Mouse (Mus musculus) cerebellum, postnatal 4 days (tissue): ENCODE results near the gene Dnah10.
"Not testable (repeated sequence)": the region's sequence is repeated elsewhere in the genome, so short reads cannot be mapped to it uniquely, and the experiment has no call there.

Experiments
- DNase-seq, 2 experiments: peaks; one replicate each; pipeline ENCODE4 v3.0.0; 2022; ENCODE audit warnings: low spot score in 2 of 2, mixed read lengths in 1 of 2

The Dnah10 gene

GRCm38 (mm10) chr5:124724997-124725396 is at the start of gene Dnah10:
Gene Dnah10 (plus strand): TSS chr5:124725085.
- peak; percentile 39 to 47 for DNase-seq

DNA sequence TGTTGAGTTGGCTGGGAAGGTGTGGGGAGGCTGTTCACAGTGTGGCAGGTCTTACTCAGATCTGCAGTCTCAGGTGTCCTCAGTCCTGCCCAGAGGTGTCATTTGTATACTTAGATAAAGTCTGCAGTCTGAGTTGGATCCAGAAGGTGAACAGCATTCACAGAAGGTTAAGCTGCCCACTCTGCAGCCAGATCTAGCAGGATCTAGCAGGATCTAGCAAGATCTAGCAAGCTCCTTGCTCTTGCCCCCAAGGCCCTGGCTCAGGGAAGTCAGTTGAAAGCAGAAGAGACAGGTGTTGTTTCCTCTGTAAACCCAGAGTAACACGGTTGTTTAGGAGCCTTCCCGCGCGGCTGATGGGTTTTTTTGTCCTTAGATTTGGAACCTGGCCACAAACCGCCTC is 11.1 kb upstream of the Dnah10 start:
- no peak for DNase-seq

DNA sequence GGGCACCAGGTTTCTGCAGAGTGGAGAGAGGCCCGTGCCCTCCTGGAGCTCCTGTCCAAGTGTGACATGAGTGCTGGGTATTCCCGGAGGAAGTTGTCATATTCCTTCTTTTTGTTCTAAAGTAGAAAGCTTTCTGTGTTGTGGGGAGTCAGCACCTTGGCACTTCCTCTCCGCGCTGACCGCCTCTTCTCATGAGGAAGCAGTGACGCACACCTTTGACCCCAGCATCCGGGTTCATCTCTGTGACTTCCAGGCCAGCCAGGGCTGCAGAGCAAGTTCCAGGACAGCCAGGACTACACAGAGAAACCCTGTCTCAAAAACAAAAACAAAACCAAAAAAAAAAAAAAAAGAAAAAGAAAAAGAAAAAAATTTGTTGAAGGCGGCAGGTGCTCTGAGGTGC is 9.8 kb upstream of the Dnah10 start:
- DNase-seq, result no peak

GRCm38 (mm10) chr5:124717969-124718368 is 6.9 kb upstream of the Dnah10 start:
- DNase-seq, result no peak

GRCm38 (mm10) chr5:124718396-124718795 is 6.5 kb upstream of the Dnah10 start:
- DNase-seq, result no peak

DNA sequence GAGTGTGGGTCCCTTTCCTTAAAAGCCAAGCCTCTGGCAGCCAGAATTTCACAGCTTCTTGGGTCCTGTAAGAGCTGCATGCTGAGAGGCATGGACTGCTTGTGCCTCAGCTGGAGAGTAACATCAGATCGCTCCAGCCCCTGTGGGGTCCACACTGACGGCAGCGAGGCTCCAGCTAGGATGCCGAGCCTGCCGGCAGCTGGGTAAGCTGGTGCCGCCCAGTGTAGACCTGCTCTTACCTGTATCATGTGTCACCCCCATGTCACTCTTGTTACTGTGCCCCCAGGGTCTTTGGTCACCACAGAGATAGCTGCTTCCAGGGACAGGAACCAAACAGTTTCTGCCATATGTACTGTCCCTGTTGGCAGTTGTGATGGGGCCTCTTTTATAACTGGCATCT is 1.8 kb upstream of the Dnah10 start:
- no peak for DNase-seq

DNA sequence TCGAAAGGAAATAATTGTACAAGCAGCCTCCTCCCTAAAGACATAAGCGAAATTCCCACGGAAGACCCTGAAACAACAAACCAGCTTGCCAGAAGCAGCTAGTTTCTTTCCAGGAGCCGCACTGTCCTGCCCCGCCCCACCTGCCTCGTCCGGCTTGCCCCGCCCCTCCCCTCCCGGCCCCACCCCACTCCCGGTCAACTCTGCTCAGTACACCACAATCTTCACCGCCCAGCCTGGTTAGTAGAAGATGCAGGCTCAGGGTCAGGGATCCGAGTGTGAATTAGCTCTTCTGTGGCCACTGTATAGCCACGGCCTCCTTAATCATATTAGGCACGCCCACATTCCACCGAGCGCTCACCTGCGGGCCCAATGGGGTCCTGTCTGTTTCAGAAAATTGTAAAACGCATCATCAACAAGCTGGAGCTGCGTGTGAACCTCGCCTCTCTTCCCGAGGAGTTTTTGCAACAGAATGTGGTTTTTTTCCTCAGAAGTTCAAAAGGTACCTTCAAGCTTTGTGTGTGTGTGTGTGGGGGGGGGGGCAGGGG is 4.8 kb downstream of the Dnah10 start:
- DNase-seq, result no peak

- no peak for DNase-seq
Measured at GRCm38 (mm10) chr5:124733961-124734360, 9.1 kb downstream of the Dnah10 start.

GRCm38 (mm10) chr5:124741898-124742599 is 17.2 kb downstream of the Dnah10 start:
- no peak for DNase-seq

DNA sequence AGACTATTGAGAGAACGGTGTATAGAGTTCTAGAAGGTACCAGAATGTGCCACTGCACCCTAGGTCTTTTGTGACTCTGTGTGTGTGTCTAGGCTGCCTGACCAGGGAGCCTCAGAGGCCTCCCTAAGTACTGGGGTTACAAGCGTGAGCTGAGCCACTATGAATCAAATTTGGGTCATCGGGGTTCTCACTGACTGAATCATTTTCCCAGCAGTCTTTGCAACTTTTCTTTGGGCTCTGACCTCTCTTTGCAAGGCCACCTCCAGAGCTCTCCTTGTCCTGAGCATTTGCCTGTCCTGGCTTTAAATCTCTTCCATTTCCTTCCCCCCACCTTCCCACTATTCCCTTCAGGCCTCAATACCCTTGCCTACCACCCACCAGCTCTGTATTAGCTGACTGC is 19.0 kb downstream of the Dnah10 start:
- DNase-seq, result no peak

DNA sequence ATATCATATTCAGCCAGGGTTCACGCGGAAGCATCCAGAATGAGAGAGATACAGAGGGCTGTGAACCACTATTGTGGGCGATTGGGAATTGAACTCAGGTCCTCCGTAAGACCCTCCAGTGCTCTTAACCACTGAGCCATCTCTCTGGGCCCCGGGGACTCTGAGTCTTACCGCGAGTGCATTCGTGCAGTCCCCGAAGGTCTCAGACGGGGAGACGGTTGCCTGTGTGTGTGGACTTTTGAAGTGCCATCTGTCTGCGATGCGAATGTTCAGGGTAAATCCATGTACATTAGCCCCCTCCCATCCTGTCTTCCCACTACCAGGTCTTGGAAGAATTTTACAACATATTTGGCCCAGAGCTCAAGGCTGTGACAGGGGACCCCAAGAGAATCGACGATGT is 21.3 kb downstream of the Dnah10 start:
- no peak for DNase-seq

DNA sequence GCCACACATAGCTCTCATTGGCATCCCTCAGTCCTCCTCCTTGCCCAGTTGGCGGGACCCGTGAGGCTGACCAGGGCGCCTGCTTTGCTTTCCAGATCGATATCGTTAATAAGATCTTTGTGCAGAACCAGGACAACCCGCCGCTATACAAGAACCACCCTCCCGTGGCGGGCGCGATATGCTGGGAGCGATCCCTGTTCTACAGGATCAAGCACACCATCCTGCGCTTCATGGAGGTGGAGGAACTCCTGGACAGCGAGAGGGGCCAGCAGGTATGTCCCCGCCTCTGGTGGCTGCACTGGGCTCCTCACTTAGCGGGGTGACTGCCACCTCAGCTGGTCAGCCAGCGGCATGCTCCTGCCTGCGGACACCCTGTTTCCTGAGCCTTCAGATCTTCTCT is 23.4 kb downstream of the Dnah10 start:
- no peak for DNase-seq

DNA sequence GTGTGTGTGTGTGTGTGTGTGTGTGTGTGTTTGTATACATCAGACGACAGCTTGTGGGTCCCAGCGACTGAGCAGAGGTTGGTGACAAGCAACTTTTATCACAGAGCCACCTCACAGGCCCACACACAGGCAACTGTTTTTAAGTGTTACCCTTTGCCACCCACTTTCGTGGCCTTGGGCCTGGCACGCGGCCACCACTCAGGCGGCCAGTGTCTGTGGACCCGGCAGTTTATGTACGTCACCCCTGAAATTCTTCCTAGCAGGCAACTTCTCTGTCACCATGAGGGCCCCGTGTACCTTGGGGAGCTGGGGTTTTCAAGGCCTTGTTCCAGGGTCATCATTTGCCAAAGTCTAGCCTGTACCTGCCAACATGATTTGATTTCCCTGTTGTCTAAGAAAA is 26.8 kb downstream of the Dnah10 start:
- no peak for DNase-seq

DNA sequence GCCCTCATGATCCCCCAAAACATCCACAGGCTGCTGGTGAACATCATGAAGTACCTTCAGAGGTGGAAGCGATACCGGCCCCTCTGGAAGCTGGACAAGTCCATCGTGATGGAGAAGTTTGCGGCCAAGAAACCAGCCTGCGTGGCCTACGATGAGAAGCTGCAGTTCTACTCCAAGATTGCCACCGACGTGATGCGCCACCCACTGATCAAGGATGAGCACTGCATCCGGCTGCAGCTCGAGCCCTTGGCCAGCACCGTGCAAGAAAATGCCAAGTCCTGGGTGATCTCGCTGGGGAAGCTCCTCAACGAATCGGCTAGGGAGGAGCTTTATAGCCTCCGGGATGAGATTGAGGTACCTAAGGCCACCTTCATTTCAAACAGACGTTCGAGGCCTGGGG is 36.1 kb downstream of the Dnah10 start:
- DNase-seq, result no peak

DNA sequence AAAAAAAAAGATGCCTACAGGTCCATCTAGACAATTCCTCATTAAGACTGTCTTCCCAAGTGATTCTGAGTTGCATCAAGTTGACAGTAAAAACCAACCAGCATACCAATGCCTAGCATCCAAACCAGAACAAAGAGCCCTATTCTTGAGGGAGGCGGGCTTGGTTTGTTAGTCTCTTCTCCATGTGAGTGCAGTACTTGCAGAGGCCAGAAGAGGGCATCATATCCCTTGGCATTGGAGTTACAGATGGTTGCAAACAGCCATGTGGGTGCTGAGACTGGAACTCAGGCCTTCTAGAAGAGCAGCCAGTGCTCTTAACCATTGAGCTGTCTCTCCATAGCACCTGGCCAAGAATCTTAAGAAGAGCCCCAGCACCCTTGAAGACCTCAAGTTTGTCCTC is 36.9 kb downstream of the Dnah10 start:
- no peak for DNase-seq

DNA sequence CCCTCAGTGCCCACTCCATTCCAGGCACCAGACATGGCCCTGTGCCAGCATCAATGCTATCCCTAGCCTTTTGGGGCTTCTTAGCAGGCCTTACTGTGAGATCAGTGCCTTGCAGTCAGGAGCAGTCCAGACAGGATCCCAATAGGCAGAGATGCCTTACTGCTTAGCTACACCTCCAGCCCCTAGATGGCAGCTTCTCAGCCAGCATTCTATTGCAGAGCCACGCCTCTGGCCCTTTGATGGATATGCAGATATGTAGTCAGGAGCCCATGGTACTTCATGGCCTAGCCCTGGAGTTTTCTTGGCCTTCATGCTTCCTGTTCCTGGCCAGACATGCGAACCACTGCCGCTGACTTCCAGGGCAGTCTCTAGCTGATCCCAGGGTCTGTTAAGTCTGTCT is 49.7 kb downstream of the Dnah10 start:
- DNase-seq, result no peak

DNA sequence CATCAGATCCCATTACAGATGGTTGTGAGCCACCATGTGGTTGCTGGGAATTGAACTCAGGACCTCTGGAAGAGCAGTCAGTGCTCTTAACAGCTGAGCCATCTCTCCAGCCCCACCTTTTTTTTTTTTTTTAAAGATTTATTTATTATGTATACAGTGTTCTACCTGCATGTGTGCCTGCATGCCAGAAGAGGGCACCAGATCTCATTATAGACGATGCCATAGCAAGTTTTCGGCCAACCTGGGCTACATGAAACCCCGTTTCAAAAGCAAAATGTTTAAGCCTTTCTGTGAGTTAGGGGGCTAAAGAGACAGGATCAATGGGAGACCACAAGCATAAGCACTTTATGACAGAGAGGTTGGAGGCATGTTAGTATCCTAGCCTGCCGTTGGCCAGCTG is 51.4 kb downstream of the Dnah10 start:
- not testable (repeated sequence) for DNase-seq

DNA sequence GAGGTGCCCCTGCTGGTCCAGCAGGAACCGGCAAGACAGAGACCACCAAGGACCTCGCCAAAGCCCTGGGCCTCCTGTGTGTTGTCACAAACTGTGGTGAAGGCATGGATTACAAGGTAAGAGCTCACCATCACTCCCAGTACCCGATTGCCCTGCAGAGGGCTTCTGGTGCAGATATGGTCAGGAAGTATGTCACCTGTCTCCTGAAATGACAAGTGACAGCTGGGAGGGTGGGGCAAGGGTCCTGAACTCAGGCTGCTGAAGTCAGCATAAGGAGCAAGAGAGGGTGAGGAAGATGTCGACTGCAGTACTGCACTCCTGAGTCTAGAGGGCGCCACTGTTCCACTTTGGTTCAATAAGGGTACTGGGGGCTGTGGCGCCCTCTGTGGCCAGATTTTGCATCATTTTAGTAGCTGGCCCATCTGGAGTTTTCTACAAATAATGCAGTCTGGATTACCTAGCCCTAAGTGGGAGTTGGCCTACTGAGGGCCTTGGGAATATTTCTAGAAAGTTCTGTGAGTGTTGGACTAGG is 52.4 kb downstream of the Dnah10 start:
- peak; percentile 43 to 75 for DNase-seq

- DNase-seq, result no peak
Measured at GRCm38 (mm10) chr5:124779926-124780325, 55.0 kb downstream of the Dnah10 start.

- no peak for DNase-seq
Measured at GRCm38 (mm10) chr5:124781696-124782095, 56.8 kb downstream of the Dnah10 start.

DNA sequence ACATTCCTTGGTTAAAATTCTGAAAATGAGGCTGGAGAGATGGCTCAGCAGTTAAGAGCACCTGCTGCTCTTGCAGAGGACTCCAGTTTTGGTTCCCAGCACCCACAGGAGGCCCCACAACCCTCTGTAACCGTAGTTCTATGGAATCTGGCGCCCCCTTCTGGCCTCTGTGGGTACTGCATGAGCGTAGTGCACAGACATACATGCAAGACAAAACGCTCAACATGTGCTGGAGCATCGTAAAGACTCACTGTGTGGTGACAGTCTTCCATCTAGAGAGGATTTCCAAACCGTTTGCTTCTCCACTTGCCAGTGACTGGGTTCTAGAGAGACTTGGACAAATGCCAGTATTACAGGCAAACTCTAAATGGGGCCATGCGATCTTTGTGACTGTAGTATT is 60.8 kb downstream of the Dnah10 start:
- no peak for DNase-seq

- DNase-seq, result no peak
Measured at GRCm38 (mm10) chr5:124792112-124792511, 67.2 kb downstream of the Dnah10 start.

- no peak for DNase-seq
Measured at GRCm38 (mm10) chr5:124809708-124810366, 85.0 kb downstream of the Dnah10 start.
